Mouse (Mus musculus) Patski (cell line): ENCODE data around the gene Srsf1. TPM values are rescaled to one million over a fixed set of nuclear protein-coding genes. Genes with fewer than 3 reads are reported as not detected.
A peak's percentile ranks its signal among the peaks of the same experiment; 100 is the strongest.

Experiments
- ATAC-seq: fragments of 100-300 bp; one replicate; pipeline ENCODE4 v1.8.0; 2021
- CTCF ChIA-PET: fragments of 350-600 bp; sonication (Branson Sonifier 250); formaldehyde crosslinking; loops from one replicate; lab custom pipeline; 2022; ENCODE audit warnings: inconsistent platforms; lab: Charles Lee
- POLR2A ChIA-PET: fragments of 350-600 bp; sonication (Branson Sonifier 250); formaldehyde crosslinking; loops from one replicate; lab custom pipeline; 2022; ENCODE audit warnings: antibody characterized with exemption, inconsistent platforms; lab: Charles Lee
- DNase-seq: peaks from one replicate; pipeline ENCODE4 v3.0.0-alpha.2; 2011; ENCODE audit warnings: low read depth, low spot score
- H3K27me3 ChIP-seq: fragments of 371-371 bp; one replicate; pipeline ENCODE4 v1.5.1; 2021
- CTCF ChIP-seq: fragments of 100-300 bp; IDR thresholded peaks from one replicate; pipeline ENCODE4 v1.5.1; 2021
- in situ Hi-C: fragments of 300-500 bp; cut with MboI; formaldehyde crosslinking; loops from 3 replicates; pipeline ENCODE4 v1.11.1; 2018; ENCODE audit warnings: low pct_unique_long_range_greater_than_20kb, mixed read lengths
- polyA plus RNA-seq: library from polyadenylated mRNA; unstranded; gene quantifications from one replicate; pipeline ENCODE4 v1.2.3, GENCODE M21; 2021

Srsf1 gene
- polyA plus RNA-seq, 1 experiment from 2014 or later = 301 TPM

GRCm38 (mm10) chr11:88090293-88090692, 43.1 kb downstream of the Srsf1 start:
- H3K27me3 ChIP-seq = no peaks in the 10 kb centered on the region
- no peak for ATAC-seq
- ChIA-PET CTCF (interaction anchor here (0.8 kb wide), 1 partner anchor 75 kb away, joined by 3 read pairs; no protein-coding TSS in a partner anchor), POLR2A (interaction anchor here (0.6 to 2.6 kb wide), 3 partner anchors 9 to 185 kb away, joined by 4 to 10 read pairs (median 6); no protein-coding TSS in a partner anchor)
- no peak for TF ChIP-seq CTCF
- no peak for DNase-seq
- in situ Hi-C loops = no loop called here

DNA sequence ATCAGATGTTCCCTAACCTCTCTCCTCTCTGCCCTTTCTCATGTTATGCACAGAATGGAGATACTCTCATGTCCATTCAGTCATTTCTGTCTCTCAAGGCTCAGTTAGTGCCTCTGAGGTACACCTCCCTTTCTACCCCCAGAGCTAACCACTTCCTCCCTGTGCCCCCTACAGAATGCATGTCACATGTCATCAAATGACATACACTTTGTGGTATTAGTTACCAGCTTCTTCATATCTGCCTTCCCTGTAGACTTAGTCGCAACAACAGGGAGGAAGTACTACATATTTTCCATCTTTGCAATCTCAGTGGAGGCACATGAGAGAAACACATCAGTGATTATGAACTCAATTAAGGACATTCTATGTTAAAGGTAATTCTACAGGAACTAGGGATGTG, 44.8 kb downstream of the Srsf1 start:
- TF ChIP-seq CTCF = no peak
- ChIA-PET POLR2A (no interaction called here), CTCF (interaction anchor here (0.7 to 1.5 kb wide), 3 partner anchors 8 to 34 kb away, joined by 3 to 5 read pairs (median 4); no protein-coding TSS in a partner anchor)
- H3K27me3 ChIP-seq = no peaks in the 10 kb centered on the region
- in situ Hi-C loops = no loop called here
- DNase-seq (no peak), ATAC-seq (no peak)

DNA sequence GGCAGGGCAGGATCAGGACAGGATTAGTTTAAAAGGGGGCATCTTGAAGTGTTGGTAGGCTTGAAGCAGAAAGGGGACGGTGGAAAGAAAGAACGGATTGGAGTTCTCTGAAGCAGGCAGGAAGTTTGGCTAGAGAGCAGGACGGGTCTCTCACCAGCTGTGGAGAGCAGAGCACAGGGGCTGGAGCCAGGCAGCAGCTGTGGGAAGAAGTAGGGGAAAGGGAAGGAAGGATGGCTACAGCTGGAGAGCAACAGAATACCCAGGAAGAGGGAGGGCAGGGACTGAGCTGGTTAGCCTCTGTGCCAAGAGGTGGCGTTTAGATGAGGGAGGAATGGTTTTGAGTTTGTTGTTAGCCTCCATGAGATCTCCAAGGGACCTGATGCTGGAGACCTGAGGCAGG, 50.0 kb downstream of the Srsf1 start:
- ATAC-seq = no peak
- H3K27me3 ChIP-seq = no peaks in the 10 kb centered on the region
- in situ Hi-C loops = loop anchor here (5.0 kb wide), 1 partner anchor 65 kb away; no protein-coding TSS in a partner anchor
- ChIA-PET POLR2A (no interaction called here), CTCF (no interaction called here)
- no peak for TF ChIP-seq CTCF
- DNase-seq = no peak

DNA sequence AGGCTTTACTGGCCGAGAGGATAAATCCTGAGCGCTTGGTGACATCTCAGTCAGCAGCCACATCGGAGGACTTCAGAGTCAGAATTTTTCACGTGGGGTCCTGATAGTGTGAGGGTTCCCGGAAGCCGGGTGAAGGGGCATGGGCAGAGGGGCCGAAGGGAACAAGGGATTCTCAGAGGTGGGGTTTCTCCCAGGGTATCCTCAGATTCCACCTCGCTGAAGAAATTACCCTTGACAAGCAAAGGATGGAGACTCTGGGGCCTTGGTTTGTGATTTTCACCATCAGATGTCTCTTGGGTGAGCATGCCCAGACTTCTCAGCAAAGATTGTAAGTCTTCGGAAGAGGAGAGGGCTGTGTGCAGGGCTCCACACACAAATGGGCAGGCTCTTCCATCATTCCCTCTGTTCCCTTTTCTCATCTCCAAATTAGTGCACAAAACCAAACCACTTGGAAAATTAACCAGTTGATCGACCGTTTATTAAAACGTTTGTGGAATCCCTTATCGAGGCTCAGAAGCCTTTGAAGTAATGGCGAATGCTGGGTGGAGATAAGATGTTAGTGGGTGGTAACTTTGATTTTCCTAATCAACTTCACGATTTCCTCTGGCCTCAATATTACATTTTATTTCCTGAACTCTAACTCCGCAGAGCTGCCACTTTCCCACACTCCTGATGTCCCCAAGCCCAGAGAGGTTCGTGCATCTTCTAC, 51.0 kb downstream of the Srsf1 start, which contains the start of gene Cuedc1:
Gene Cuedc1 (plus strand): TSS at position 38 of the 709 bp plus-strand sequence.
- H3K27me3 ChIP-seq = no peaks in the 10 kb centered on the region
- no peak for DNase-seq
- no peak for TF ChIP-seq CTCF
- ATAC-seq = no peak
- in situ Hi-C loops = loop anchor here (5.0 kb wide), 1 partner anchor 64 kb away; no protein-coding TSS in a partner anchor
- CTCF ChIA-PET = no interaction called here
- POLR2A ChIA-PET = interaction anchor here (1.2 to 2.3 kb wide), 3 partner anchors 8 to 85 kb away, joined by 3 to 11 read pairs (median 10); no protein-coding TSS in a partner anchor

- no peaks in the 10 kb centered on the region for H3K27me3 ChIP-seq
- TF ChIP-seq CTCF = peak; percentile 83
- ATAC-seq = peak; percentile 62
- POLR2A ChIA-PET = interaction anchor here (0.8 to 2.3 kb wide), 5 partner anchors 9 to 84 kb away, joined by 3 to 11 read pairs (median 3); no protein-coding TSS in a partner anchor
- in situ Hi-C loops = loop anchor here (5.0 kb wide), 1 partner anchor 63 kb away; no protein-coding TSS in a partner anchor
- DNase-seq = no peak
- CTCF ChIA-PET = interaction anchor here (0.9 to 1.1 kb wide), 3 partner anchors 29 to 81 kb away, joined by 3 to 5 read pairs (median 4); no protein-coding TSS in a partner anchor
Measured at GRCm38 (mm10) chr11:88098787-88099598, 51.8 kb downstream of the Srsf1 start.

DNA sequence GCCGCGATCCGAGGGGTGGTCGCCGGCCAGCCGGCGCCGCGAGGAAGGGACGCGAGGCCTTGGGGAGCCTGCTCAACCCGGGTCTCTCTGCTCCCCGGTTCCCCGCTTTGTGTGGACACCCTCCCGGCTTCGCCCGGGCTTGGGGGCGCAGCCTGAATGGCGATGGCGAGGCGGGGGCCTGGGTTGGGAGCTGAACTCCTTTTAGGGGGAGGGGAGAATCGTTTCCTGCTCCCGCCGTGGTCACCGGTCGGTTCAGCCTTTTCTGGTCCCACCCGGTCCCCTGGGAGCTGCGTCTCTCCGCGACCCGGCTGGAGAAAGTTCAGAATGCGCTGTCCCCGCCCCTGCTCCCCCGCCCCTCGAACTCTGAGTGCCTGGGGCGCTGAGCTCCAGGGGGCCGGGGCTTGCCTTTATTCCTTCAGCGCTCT, 52.4 kb downstream of the Srsf1 start:
- H3K27me3 ChIP-seq = no peaks in the 10 kb centered on the region
- ChIA-PET POLR2A (interaction anchor here (0.7 to 2.3 kb wide), 5 partner anchors 9 to 65 kb away, joined by 3 to 11 read pairs (median 4); no protein-coding TSS in a partner anchor), CTCF (interaction anchor here (0.9 to 1.5 kb wide), 7 partner anchors 20 to 80 kb away, joined by 3 to 5 read pairs (median 3); no protein-coding TSS in a partner anchor)
- ATAC-seq (peak; percentile 36), DNase-seq (no peak)
- TF ChIP-seq CTCF = no peak
- in situ Hi-C loops = loop anchor here (5.0 kb wide), 1 partner anchor 63 kb away; no protein-coding TSS in a partner anchor

GRCm38 (mm10) chr11:88100170-88100569, 53.0 kb downstream of the Srsf1 start:
- CTCF ChIA-PET = interaction anchor here (0.9 to 1.5 kb wide), 7 partner anchors 20 to 80 kb away, joined by 3 to 5 read pairs (median 3); no protein-coding TSS in a partner anchor
- no peak for DNase-seq
- in situ Hi-C loops = no loop called here
- POLR2A ChIA-PET = interaction anchor here (0.7 to 2.3 kb wide), 5 partner anchors 8 to 65 kb away, joined by 3 to 11 read pairs (median 4); no protein-coding TSS in a partner anchor
- TF ChIP-seq CTCF = no peak
- no peak for ATAC-seq
- no peaks in the 10 kb centered on the region for H3K27me3 ChIP-seq

Other genes with a start within 250 kb of the Srsf1 start
- gene Lpo, start 219.1 kb upstream of the Srsf1 start, polyA plus RNA-seq = not detected
- gene Mks1, start 194.2 kb upstream of the Srsf1 start, polyA plus RNA-seq = 6.0 TPM
- not detected for gene Epx, start 171.8 kb upstream of the Srsf1 start, polyA plus RNA-seq
- gene Olfr462, start 155.1 kb upstream of the Srsf1 start, polyA plus RNA-seq = not detected
- not detected for gene Olfr463, start 150.0 kb upstream of the Srsf1 start, polyA plus RNA-seq
- not detected for gene Olfr464, start 126.4 kb upstream of the Srsf1 start, polyA plus RNA-seq
- 150 TPM for gene Dynll2, start 59.8 kb upstream of the Srsf1 start, polyA plus RNA-seq
- gene Vezf1, start 20.9 kb downstream of the Srsf1 start, polyA plus RNA-seq = 56.7 TPM
- 42.0 TPM for gene Cuedc1, start 50.7 kb downstream of the Srsf1 start, polyA plus RNA-seq
- 105 TPM for gene Mrps23, start 157.0 kb downstream of the Srsf1 start, polyA plus RNA-seq
- gene Ccdc182, start 246.7 kb downstream of the Srsf1 start, polyA plus RNA-seq = not detected